ENCODE assay signal across 8 mouse cellular contexts in the genomic region with DNA sequence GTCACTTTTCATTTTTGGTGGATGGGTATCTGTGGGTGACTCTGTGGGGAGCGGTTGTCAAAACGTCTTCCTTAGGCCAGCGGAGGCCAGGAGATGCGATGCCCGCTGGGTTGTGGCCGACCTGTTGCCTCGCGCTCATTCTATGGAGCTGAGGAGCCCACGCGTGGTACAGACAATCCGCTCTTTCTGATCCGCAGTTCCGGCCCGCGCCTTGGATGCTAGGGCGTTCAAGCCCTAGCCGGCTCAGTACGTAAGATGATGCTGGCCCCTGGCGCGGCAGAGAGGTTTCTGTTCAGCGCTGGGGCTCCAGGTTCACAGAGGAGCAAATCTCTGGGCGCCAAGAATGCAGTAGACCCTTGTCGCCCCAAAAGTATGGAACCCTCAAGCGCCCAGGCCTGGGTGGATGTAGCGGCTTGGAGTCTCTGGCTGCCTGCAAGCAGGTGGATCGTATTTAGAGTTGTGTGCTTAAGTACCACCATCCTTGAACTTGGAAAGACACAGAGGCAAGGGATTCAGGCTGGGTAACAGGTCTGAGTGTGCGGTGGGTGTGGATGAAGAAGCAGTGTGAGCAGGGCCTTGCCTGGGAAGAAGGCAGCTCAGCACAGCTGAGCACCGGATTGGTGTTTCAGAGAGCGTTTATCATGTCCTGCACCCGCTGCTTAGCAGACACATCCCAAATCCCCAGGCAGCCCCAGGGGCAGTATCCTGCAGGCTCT. TPM values are rescaled to one million over a fixed set of nuclear protein-coding genes. Genes with fewer than 3 reads are reported as not detected.
DNase-seq lines count a peak whose midpoint lies in the region; ATAC-seq and TF ChIP-seq lines count a peak whose summit lies in the region.

No protein-coding gene starts in this region.

- H3K4me1 ChIP-seq in kidney, postnatal 0 days (replicated peaks; ENCODE audit: insufficient read depth, low read length): no peaks in the 10 kb centered on the region
- H3K4me1 ChIP-seq in hindbrain, embryonic 16.5 days (ENCODE audit: control insufficient read depth, insufficient read depth, low read depth, low read length): peaks cover 13% of the 10 kb centered on the region; the same call in 1 of the 2 replicates
- H3K4me1 ChIP-seq in neural tube, embryonic 14.5 days (ENCODE audit: control insufficient read depth, insufficient read depth, low read length): peaks cover 5% of the 10 kb centered on the region; the same call in 1 of the 2 replicates

- 9% methylated on average over 30 of the region's 30 CpGs for WGBS in kidney, postnatal 0 days
- WGBS in hindbrain, embryonic 16.5 days: 7% methylated on average over 30 of the region's 30 CpGs
- 5% methylated on average over 30 of the region's 30 CpGs for WGBS in neural tube, embryonic 14.5 days

- H3K4me3 ChIP-seq in kidney, postnatal 0 days (replicated peaks; ENCODE audit: low read depth, low read length): peak overlapping the region; percentile 49
- H3K4me3 ChIP-seq in hindbrain, embryonic 16.5 days (ENCODE audit: low read length): peak overlapping the region; percentile 50
- peak overlapping the region; percentile 38 for H3K4me3 ChIP-seq in neural tube, embryonic 14.5 days (ENCODE audit: low read depth, low read length)

- no peak for TF ChIP-seq CTCF in kidney, postnatal 0 days (IDR thresholded peaks at IDR 0.05; ENCODE audit: low read depth)

- ATAC-seq in kidney, postnatal 0 days (replicated peaks; ENCODE audit: low FRiP score, low read depth): no peak
- no peak for ATAC-seq in hindbrain, embryonic 16.5 days
- no peak for ATAC-seq in neural tube, embryonic 14.5 days (ENCODE audit: low read depth)

- no peaks in the 10 kb centered on the region for H3K9me3 ChIP-seq in kidney, postnatal 0 days (replicated peaks; ENCODE audit: low read length)
- H3K9me3 ChIP-seq in hindbrain, embryonic 16.5 days (ENCODE audit: control insufficient read depth, low read length): no peaks in the 10 kb centered on the region
- H3K9me3 ChIP-seq in neural tube, embryonic 14.5 days (ENCODE audit: control insufficient read depth, low read length): no peaks in the 10 kb centered on the region

- H3K27ac ChIP-seq in kidney, postnatal 0 days: no peak overlapping the region
- H3K27ac ChIP-seq in hindbrain, embryonic 16.5 days (ENCODE audit: low read depth, low read length): no peak overlapping the region
- H3K27ac ChIP-seq in neural tube, embryonic 14.5 days (ENCODE audit: low read depth, low read length): no peak overlapping the region

- H3K36me3 ChIP-seq in kidney, postnatal 0 days (ENCODE audit: insufficient read depth, low read length): no peaks in the 10 kb centered on the region
- H3K36me3 ChIP-seq in hindbrain, embryonic 16.5 days (ENCODE audit: control insufficient read depth, insufficient read depth, low read length): no peaks in the 10 kb centered on the region
- no peaks in the 10 kb centered on the region for H3K36me3 ChIP-seq in neural tube, embryonic 14.5 days (ENCODE audit: control insufficient read depth, insufficient read depth, low read length)

- peaks cover 37% of the 10 kb centered on the region for H3K27me3 ChIP-seq in kidney, postnatal 0 days (ENCODE audit: insufficient read depth, low read length)
- peaks cover 44% of the 10 kb centered on the region for H3K27me3 ChIP-seq in hindbrain, embryonic 16.5 days (replicated peaks; ENCODE audit: control insufficient read depth, insufficient read depth, low read length)
- H3K27me3 ChIP-seq in neural tube, embryonic 14.5 days (ENCODE audit: control insufficient read depth, insufficient read depth, low read length): peaks cover 40% of the 10 kb centered on the region

- no peak for DNase-seq in kidney, postnatal 0 days (ENCODE audit: low spot score)
- no peak for DNase-seq in kidney, postnatal 14 days
- peak; percentile 50 for DNase-seq in embryo, embryonic 10.5 days (ENCODE audit: low spot score)
- DNase-seq in cerebellum, adult 18-20 months: no peak
- no peak for DNase-seq in MN1 (ENCODE audit: low spot score)
- no peak for DNase-seq in adrenal gland, adult 8-10 months

- H3K4me2 ChIP-seq in kidney, postnatal 0 days (ENCODE audit: low read length): peak overlapping the region; percentile 78
- peak overlapping the region; percentile 94 for H3K4me2 ChIP-seq in hindbrain, embryonic 16.5 days (ENCODE audit: low read length)
- peak overlapping the region; percentile 76 for H3K4me2 ChIP-seq in neural tube, embryonic 14.5 days (ENCODE audit: low read depth, low read length)

- no peak overlapping the region for H3K9ac ChIP-seq in kidney, postnatal 0 days (ENCODE audit: low read depth, low read length)
- peak overlapping the region; percentile 31 for H3K9ac ChIP-seq in hindbrain, embryonic 16.5 days (ENCODE audit: low read depth, low read length)
- no peak overlapping the region for H3K9ac ChIP-seq in neural tube, embryonic 14.5 days (replicated peaks; ENCODE audit: low read depth, low read length)

RNA-seq across cellular contexts. Expression of a gene that starts 1.3 kb away (rescaled TPM):
- polyA plus RNA-seq in kidney, postnatal 0 days (2015; fragmentation: Nextera tagmentation; extraction: Ambion mirVana): 4.4 TPM in 2 replicates
- polyA plus RNA-seq in hindbrain, embryonic 16.5 days (2015; fragmentation: Nextera tagmentation; extraction: Ambion mirVana): 1.7 and 2.0 TPM in 2 replicates
- polyA plus RNA-seq in neural tube, embryonic 14.5 days (2014; fragmentation: Nextera tagmentation; extraction: Ambion mirVana): 1.3 and 1.4 TPM in 2 replicates
- total RNA-seq in adrenal gland, adult 8-10 months (2022): 1 to 10 TPM; 2.4 to 3.8 (median 2.7) TPM
